Mouse (Mus musculus) heart, postnatal 14 days (tissue): ENCODE measurements around the gene Trpc5. TPM values are rescaled to one million over a fixed set of nuclear protein-coding genes. Genes with fewer than 3 reads are reported as not detected.

Source experiments
- DNase-seq, 2 experiments: peaks; one replicate each; pipeline ENCODE4 v3.0.0; 2021 to 2022
- intact Hi-C: fragments of 180-260 bp; cut with DNase I; formaldehyde crosslinking; loops from one replicate; pipeline ENCODE4 v1.15.1; 2025
- long read RNA-seq, 2 experiments: library from polyadenylated mRNA; stranded (forward); transcript quantifications; one replicate each; pipeline ENCODE4 v2.0.0; 2021
- total RNA-seq, 2 experiments: library from RNA; stranded (reverse); gene quantifications; 2 replicates each; pipeline ENCODE4 v1.2.3; 2021

Gene Trpc5
- total RNA-seq: not detected
- long read RNA-seq, experiment 1: 0 reads
- long read RNA-seq, experiment 2: 0 reads

DNA sequence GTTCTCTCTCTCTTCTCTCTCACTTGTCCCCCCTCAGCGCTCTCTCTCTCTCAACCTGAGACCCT lies at the start of gene Trpc5:
Gene Trpc5 (minus strand): TSS at position 39 of the 65 bp plus-strand sequence.
- DNase-seq: no peak
- intact Hi-C loops: no loop called here

DNA sequence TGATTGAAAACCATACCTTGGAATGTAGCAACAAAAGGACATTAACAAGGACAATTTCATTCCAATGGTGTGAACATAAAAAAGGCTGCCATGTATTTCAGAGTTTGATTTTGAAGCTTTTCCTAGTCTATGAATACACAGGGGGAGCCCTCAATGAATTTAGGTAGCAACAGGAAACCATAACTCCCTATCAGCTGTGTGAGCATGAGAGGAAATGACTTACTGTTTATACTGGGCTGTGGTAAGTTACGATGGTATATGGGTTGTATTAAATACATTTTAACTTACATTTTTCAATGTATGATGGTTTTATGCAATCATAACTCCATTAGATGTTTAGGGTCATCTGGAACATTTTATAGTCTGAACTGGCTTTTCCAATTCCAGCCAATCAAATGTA lies 28.4 kb upstream of the Trpc5 start:
- no peak for DNase-seq
- intact Hi-C loops: no loop called here

DNA sequence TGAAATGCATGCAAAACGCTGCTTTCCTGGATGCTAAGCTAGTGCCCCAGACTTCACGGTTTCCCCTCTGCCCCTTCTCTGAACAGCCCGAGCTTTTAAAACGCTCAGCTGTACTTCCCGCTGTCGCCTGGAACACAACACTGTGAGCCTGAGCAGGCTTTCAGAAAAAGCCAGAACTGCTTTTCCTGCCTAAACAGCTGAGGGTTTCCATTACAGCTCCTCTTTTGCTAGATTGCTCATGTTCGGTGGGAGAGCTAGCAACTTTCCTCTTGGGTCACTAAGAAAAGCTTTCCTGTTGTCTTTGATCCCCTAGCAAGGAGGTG lies 1.8 kb upstream of the Trpc5 start:
- intact Hi-C loops: no loop called here
- DNase-seq: no peak

DNA sequence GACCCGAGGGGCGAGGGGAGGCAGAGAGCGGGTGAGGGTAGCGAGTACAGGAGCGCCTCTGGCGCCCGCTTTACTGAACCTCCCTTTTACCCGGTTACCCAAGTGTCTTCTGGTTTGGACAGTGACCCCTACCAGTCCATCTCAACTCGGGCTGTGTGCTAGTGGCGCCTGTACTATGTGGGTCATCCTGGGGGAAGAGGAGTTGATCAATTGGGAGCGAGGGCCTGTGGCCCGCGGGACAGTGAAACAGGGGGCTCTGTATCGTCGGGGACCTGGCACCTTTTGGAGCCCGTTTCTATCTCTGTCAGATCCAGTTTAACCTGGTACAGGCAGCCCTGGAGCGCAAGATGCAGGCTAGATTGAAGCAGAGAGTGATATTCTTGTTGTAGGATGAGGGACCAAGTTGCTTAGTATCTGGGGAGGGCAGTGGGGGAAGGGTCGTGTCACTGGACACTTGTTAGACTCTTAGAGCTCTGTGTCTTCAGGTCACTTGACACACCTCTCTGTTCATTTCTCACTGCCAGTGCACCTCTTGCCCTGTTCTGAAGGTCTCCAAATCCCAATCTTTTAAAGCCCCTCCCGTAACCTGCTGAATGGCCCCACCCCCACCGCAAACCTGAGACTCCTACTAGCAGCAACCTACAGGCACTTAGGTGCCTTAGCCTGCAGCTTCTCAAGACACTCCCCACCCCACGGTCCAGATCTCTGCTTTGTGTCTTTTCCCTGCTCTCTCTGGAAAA lies 1.3 kb upstream of the Trpc5 start:
- intact Hi-C loops: no loop called here
- no peak for DNase-seq

DNA sequence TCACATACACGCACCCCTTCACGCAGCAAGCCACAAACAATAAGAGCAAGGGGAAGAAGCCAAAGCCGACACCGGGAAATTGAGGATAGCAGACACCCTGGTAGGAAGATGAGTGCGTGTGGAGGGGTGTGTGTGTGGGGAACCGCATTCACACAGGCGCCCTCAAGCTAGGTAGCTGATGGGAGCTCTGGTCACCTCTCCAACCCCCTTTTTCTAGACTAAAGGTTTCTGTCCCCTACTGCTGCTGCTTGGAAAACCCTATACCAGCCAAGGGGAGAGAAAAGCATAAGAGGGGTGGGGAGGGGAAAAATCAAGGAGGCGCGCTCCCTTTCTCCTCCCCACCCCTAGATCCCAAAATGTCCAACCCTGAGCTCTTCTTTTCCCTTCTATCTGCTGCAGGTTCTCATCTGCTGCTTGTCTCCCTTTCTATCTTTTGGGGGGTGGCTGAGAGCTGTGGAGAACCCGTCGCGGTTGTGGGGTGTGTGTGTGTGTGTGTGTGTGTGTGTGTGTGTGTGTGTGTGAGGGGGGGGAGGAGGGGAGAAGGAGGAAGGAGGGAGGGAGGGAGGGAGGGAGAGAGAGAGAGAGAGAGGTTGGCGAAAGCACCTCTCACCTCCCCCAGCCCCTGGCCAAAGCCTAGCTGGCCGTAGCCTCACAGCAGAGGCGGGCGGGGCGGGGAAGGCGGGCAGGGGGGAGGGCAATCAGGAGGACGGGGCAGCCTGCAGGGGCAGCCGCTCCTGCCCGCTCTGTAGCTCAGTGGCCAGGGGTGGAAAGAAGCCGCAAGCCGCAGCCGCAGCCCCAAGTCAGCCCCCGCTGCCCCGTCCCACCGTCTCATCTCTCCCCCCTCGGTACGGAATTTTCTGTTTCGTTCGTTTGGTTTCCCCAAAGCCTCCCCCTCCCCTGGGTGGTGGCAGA lies 483 bp upstream of the Trpc5 start, which contains the start of gene Rtl4:
Gene Rtl4 (plus strand): TSS at position 701 of the 912 bp plus-strand sequence.
- DNase-seq: no peak
- intact Hi-C loops: no loop called here

DNA sequence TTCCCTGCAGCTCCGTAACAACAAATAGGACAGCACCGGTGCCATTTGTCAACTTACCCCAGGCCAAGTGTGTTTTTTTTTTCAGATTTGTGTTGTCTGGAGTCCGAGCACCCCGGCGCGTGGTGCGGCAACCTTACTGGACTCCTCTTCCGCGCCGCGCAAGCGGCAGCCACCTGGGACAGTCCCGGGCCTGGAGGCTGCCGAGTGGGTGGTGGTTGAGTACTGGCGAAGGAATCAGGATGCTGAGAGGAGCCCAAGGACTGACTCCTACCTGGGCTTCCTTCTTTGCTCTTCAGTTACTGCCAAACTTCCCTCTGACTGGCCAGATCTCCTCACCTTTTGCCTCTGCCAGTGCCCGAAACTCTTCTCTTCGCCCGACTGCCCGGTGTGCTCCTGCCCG lies 238 bp downstream of the Trpc5 start:
- intact Hi-C loops: no loop called here

DNA sequence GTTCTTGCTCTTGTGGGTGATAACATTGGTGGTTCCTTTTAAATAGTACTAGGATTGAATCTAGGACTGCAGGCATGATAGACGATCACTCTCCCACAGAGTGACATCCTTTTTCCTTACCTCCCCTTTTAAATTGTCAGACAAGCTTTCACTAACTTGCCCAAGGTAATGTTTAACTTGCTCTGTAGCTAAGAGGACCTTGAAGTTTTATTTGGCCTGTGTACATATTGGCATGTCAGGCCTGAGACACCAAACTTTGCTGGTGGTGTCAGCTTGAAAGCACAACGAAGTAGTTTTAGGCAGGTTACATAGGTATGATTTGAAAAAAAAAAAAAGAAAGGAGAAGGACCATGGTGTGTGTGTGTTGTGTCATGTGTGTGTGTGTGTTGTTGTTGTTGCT lies 35.8 kb downstream of the Trpc5 start:
- DNase-seq: no peak
- intact Hi-C loops: no loop called here

More for the DNA sequence above, 238 bp downstream of the Trpc5 start:
- DNase-seq: no peak

DNA sequence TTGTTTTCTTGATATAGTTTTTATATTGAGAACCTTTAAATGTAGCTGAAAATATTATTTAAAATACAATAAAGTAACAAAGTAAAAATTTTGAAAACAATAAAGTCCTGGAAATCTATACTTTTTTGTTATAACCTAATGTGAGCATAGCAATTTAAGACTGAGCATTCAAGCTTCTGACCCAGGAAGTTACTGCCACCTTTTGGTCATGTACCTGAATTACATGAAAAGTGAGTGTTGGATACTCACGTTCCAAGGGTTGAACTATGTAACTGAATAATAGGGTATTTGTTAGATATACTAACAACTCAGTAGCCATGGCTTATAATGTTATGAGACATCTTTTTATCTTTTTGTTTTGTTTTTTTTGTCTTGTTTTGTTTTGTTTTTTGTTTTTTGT lies 42.6 kb downstream of the Trpc5 start:
- intact Hi-C loops: loop anchor here (2.0 to 5.0 kb wide), 2 partner anchors 243 to 757 kb away; no protein-coding TSS in a partner anchor
- peak in 1 of 2 experiments; percentile 2 for DNase-seq

DNA sequence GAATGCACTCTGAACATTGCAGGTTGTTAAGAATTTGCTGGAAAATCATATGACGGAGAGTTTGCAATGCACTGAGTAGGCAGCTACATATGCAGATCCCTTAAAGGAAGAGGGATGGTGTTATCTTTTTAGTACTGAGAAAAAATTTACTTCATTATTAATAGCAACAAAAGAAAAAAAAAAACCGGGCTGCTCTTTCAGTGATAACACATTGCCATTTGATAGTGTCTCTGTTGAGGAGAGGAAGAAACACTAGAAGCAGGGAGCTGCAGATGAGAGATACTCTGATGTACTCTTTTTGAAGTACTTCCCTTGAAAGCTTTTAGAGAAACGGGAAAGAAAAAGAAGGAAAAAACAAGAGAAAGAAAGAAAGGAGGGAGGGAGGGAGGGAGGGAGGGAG lies 43.2 kb downstream of the Trpc5 start:
- DNase-seq: no peak
- intact Hi-C loops: loop anchor here (2.0 to 5.0 kb wide), 2 partner anchors 242 to 758 kb away; no protein-coding TSS in a partner anchor

DNA sequence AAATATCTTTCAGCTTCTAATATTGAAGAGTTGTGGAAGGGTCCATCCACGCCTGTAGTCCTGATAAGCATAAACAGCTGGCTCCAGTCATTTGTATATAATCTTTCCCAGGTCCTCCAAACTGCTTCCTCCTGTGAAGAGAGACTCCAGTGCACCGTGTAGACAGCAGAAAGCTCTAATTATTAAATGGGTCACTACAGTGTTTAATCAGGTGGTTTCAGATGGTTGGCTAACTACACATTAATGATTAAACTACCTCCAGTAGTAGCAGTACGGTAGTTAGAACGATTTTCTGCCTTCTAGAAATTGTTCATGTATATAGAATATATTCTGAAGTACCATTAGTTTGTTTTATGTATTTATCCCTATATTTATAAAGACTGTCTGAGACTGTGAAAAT lies 75.2 kb downstream of the Trpc5 start:
- intact Hi-C loops: no loop called here
- no peak for DNase-seq

DNA sequence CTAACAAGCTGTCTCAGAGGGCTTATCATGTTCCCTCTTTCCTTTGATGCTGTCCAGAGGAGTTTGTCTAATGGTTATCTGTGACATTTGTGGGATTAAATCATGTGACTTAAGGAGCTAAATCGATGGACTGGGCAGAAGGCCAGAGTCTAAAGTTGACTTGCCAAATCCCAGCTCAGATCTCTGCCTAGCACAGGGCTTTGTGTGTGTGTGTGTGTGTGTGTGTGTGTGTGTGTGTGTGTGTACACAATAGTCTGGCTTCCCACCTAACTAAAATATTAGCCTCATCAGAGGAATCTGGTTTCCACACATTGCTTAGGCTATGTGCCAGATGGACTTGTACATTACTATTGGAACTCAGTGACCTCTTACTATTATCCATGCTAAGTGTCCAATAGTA lies 151.5 kb downstream of the Trpc5 start:
- no peak for DNase-seq
- intact Hi-C loops: no loop called here

DNA sequence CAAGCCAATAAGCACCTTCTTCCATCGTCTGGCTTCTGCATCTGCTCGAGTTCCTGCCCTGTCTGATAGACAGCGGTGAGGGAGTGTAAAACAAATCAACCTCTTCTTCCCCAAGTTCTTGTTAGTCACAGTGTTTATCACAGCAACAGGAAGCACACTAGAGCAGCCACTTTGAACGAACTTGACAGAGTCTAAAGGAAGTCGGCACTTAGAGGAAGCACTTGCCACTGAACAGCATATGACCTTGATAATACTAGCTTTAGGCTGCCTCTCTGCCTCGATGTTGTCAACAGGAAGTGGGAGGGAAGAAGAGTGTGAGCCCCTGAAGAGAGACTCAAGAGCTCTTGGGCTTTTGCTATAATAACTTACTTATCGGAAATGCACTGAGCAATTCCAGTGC lies 161.9 kb downstream of the Trpc5 start:
- intact Hi-C loops: no loop called here
- DNase-seq: no peak

DNA sequence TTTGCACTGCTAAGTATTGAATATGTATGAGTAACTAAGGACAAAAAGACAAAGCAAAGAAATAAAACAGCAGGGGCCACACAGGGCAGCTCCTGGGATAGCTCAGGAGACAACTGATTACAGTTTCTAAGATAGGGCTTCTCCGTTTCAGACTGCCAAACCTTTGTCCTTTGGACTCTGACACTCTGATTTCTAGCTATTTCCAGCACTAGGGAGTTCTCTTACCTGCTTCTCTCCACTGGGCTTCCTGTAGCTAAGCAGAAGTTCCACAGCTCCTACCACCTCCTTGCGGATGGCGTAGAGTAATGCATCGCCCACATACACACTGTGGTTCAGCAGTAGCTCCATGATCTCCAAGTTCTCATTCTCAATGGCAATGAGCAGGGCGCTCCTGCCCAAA lies 164.7 kb downstream of the Trpc5 start:
- no peak for DNase-seq

DNA sequence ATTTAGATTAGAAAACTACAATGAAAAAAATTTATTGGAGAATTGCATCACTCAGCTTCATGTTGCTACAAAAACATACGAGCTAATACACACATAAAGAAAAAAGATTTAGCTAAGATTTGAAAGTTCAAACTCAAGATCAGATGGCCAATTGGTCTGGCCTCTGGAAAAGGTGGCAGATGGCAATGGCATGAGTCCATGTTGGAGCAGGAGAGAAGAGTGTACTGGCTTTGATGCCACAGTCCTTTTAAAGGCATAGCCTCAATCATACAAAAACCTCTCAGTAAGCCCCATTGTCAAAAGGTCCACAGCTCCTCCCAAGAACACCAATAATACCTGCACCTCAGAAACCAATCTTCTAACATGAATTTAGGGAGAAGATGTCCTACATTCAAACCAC lies 196.6 kb downstream of the Trpc5 start:
- intact Hi-C loops: no loop called here
- DNase-seq: no peak

More for the DNA sequence above, 164.7 kb downstream of the Trpc5 start:
- intact Hi-C loops: no loop called here

DNA sequence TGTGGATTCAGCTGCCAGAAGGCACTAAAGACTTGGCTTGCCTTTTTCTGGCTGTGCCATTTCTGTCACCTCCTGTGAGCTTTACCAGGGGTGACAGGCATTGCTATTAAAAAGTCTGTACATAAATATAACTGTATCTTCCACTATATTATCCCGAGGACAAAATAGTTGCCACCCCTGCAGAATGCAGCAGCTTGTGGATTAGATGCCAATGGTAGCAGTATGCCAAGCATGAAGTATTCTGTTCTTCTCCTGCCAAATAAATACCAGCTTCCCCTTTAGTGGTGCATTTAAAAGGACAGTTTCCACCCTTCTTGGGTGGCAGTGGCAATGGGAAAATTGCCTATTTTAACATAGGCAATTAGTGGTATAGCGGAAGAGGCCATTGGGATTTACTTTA lies 223.6 kb downstream of the Trpc5 start:
- no peak for DNase-seq
- intact Hi-C loops: no loop called here

DNA sequence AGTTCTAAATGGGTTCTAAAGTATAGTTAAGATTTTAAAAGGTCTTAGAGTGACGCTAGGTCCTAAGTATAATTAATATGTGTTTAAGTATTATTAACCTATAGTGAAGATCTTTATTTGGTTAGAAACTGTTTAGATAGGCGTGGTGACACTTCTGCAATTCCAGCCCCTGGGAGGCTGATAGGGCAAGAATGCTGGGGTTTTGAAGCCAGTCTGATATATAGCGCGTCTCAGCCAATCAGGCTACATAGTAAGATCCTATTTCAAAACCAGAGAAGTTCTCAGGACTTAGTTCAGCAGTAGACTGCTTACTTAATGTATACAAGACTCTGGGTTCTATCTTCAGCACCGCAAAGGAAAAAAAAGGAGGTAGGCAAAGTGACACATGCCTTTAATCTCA lies 231.7 kb downstream of the Trpc5 start, which contains the start of gene Trpc5os:
Gene Trpc5os (plus strand): TSS at position 301 of the 400 bp plus-strand sequence.
- no peak for DNase-seq
- intact Hi-C loops: no loop called here

DNA sequence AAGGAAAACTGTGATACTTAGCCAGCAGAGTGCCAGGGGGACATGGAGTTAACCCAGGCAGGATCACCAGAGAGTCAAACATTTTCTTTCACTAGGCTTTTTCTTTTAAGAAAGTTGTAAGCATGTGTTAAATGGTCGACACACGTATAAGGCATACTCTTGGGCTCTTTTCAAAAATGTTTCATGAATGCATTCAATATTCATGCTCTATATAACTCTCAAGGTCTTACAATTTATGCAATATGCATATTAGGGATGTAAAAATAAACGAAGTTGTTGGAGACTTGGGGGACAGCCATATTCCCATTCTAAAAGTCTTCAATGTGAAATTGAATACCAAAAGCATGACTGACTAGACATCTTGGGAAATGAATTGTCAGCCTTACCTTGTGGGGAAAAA lies 264.1 kb downstream of the Trpc5 start:
- intact Hi-C loops: no loop called here
- no peak for DNase-seq

DNA sequence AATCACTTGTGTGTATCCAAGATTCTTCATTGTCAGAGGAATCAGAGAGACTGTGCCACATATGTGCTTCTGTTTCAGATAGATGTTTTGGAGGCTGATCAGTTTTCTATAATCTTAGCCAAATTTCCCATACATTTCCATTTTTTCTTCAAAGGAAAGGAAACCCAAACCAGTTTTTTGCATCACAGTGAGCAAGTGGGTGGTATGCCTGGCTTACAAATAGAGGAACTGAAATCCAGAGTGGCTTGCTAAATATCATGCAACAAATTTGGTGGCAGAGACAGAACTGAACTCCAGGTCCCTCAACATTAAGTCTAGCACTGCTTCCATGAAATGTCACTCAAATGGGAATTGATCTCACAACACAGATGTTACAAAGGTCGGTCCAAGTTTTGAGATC lies 266.9 kb downstream of the Trpc5 start:
- no peak for DNase-seq
- intact Hi-C loops: no loop called here

DNA sequence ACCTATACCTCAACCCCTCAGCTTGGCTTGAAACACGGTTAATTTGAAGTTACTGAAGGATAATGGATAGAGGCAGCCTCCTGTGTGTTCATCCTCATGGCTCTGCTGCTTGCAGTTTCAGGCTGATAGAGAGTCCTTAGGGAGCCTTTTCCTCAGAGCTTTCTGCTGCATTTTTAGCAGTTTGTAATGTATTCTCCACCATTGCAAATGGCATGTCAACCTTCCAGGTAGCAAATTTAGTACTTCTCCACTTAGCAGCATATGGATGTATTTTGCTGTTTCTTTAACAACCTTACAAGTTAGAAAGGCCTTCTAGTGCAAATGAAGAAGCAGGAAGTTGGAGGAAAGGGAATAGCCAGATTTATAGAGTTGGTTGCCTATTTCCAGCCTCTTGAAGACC lies 267.7 kb downstream of the Trpc5 start:
- DNase-seq: no peak
- intact Hi-C loops: no loop called here

DNA sequence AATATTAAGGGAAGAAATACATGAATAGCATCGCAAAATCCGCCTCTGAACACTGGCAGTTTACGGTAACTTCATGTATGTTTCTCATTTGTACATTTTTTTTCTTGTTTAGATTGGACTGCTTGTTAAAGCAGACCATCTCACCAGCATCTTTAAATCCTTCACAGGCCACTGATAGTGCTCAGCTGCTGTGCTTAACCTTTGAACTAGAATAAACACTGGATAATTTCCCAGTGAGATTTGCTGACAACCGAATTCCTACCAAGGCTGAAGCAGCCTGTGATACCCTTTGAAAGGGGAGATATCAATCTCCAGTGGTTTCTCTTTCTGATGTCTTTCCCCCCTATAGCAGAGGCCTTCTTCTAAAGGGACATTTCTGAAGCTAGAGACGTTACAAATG lies 279.9 kb downstream of the Trpc5 start:
- DNase-seq: no peak
- intact Hi-C loops: no loop called here

DNA sequence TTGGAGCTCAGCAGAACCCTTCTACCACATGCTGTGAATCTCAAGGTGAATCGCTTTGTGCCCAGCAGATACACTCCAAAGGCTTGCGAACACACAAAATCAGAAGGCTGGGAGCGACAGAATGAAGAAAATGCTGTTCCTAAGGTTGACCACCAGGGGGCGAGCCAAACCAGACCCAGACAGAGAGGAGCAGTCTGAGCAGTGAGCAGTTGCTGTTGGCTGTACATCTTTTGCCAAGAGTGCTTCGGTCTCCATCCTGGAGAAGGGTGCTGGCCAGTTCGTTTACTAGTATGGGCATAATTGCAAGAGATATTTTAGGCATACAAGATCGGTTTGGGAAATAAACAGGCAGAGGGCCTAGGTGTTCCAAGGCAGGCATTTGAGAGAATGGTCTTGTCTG lies 284.5 kb downstream of the Trpc5 start:
- intact Hi-C loops: loop anchor here (2.0 to 5.0 kb wide), 3 partner anchors 241 to 1264 kb away; no protein-coding TSS in a partner anchor
- DNase-seq: peak; percentile 35 to 56

DNA sequence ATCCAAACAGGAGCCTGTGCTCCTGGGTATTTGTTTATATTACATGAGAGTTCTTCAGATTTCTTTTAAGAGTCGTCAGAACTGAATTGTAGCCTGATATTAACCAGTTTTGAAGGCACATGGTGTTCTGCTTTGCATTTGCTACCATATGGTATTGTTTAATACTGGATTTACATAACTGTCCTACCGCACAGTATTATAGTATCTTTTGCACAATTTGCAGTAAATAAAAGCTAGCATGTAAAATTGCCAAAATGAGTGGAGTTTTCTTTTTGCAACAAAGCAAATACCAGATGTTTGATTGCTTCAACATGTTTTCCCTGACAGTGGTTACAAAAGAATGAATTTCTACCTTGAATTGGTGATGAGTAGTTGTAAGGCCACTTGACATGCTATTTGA lies 313.8 kb downstream of the Trpc5 start:
- intact Hi-C loops: no loop called here

More for the DNA sequence above, 313.8 kb downstream of the Trpc5 start:
- DNase-seq: no peak
